Mouse (Mus musculus): ENCODE data around the gene Shh. TPM values are rescaled to one million over a fixed set of nuclear protein-coding genes. Genes with fewer than 3 reads are reported as not detected.

Gene Shh
- total and polyA plus RNA-seq, 3 experiments: not detected

- in situ Hi-C loops (cut with MboI; ENCODE audit: low pct_ligation_motif_present, low pct_unique_long_range_greater_than_20kb, low sequenced_read_pairs) (loop anchor here (25.0 kb wide), 2 partner anchors 574 to 824 kb away; no protein-coding TSS in a partner anchor), dilution Hi-C loops (cut with MboI; ENCODE audit: extremely low pct_ligation_motif_present, extremely low pct_unique_long_range_greater_than_20kb, low sequenced_read_pairs) (no loop called here)
- Histone ChIP-seq H3K27ac (ENCODE audit: insufficient read depth, low read depth) (no peak overlapping the region), H3K79me2 (replicated peaks; ENCODE audit: control insufficient read depth, extremely low read depth, insufficient read depth, poor library complexity, severe bottlenecking) (no peaks in the 10 kb centered on the region), H3K36me3 (replicated peaks in 1 of 2; ENCODE audit: control insufficient read depth in 1 of 2, insufficient read depth in 1 of 2, low read length in 1 of 2) (no peaks in the 10 kb centered on the region), H3K4me3 (replicated peaks in 1 of 3; ENCODE audit: low read depth in 2 of 3, low read length in 2 of 3, poor library complexity in 1 of 3) (no peak overlapping the region), H3K4me2 (ENCODE audit: insufficient read depth, low read depth, poor library complexity, severe bottlenecking) (no peak overlapping the region), H3K9me3 (replicated peaks; ENCODE audit: low read length) (peaks cover 8% of the 10 kb centered on the region), H3K4me1 (ENCODE audit: control insufficient read depth in 1 of 2, insufficient read depth in 2 of 2) (no peaks in the 10 kb centered on the region), H3K9ac (ENCODE audit: insufficient read depth, low read depth) (no peak overlapping the region), H3K27me3 (replicated peaks) (peaks cover 8% of the 10 kb centered on the region)
- DNase-seq (ENCODE audit: extremely low read depth): no peak
- TF ChIP-seq JUN (IDR thresholded peaks at IDR 0.05; ENCODE audit: insufficient read depth, low read depth, low read length) (no peak), JUND (conservative IDR thresholded peaks at IDR 0.05; ENCODE audit: low read depth, low read length) (no peak), TBP (conservative IDR thresholded peaks at IDR 0.05; ENCODE audit: low read depth, low read length) (no peak), MAFK (IDR thresholded peaks at IDR 0.05; ENCODE audit: insufficient replicate concordance, low read length) (no peak), RAD21 (IDR thresholded peaks at IDR 0.05; ENCODE audit: low read depth, low read length) (no peak), ZMIZ1 (IDR thresholded peaks at IDR 0.05; ENCODE audit: low read depth, low read length) (no peak)
These were observed 3.4 kb downstream of the Shh start for GRCm38 (mm10) chr5:28463656-28464055.

GRCm38 (mm10) chr5:28462741-28463590, 4.1 kb downstream of the Shh start:
- H3K27me3 ChIP-seq (replicated peaks): peaks cover 6% of the 10 kb centered on the region
- no peak overlapping the region for H3K27ac ChIP-seq (ENCODE audit: insufficient read depth, low read depth)
- dilution Hi-C loops (cut with MboI; ENCODE audit: extremely low pct_ligation_motif_present, extremely low pct_unique_long_range_greater_than_20kb, low sequenced_read_pairs) (no loop called here), in situ Hi-C loops (cut with MboI; ENCODE audit: low pct_ligation_motif_present, low pct_unique_long_range_greater_than_20kb, low sequenced_read_pairs) (loop anchor here (25.0 kb wide), 2 partner anchors 574 to 824 kb away; no protein-coding TSS in a partner anchor)
- peaks cover 13% of the 10 kb centered on the region for H3K9me3 ChIP-seq (replicated peaks; ENCODE audit: low read length)
- TF ChIP-seq GABPA (IDR thresholded peaks at IDR 0.05; ENCODE audit: insufficient replicate concordance, low read depth, low read length) (no peak), MYC (IDR thresholded peaks at IDR 0.05; ENCODE audit: low read depth, low read length) (no peak), ELF1 (IDR thresholded peaks at IDR 0.05; ENCODE audit: low read depth, low read length) (no peak), KAT2A (IDR thresholded peaks at IDR 0.05; ENCODE audit: insufficient replicate concordance, low read length) (no peak), ZMIZ1 (IDR thresholded peaks at IDR 0.05; ENCODE audit: low read depth, low read length) (no peak), MEF2A (IDR thresholded peaks at IDR 0.05; ENCODE audit: borderline replicate concordance, low read depth, low read length) (no peak), POLR2AphosphoS2 (IDR thresholded peaks at IDR 0.05; ENCODE audit: low read depth, low read length) (no peak), SIN3A (IDR thresholded peaks at IDR 0.05; ENCODE audit: low read length) (no peak), MAZ (IDR thresholded peaks at IDR 0.05; ENCODE audit: low read depth, low read length) (no peak), SMC3 (IDR thresholded peaks at IDR 0.05; ENCODE audit: low read depth, low read length) (no peak), PAX5 (IDR thresholded peaks at IDR 0.05; ENCODE audit: low read length) (no peak), RCOR1 (conservative IDR thresholded peaks at IDR 0.05; ENCODE audit: low read depth, low read length) (no peak), MAX (IDR thresholded peaks at IDR 0.05; ENCODE audit: low read length) (no peak), TCF12 (IDR thresholded peaks at IDR 0.05; ENCODE audit: low read depth, low read length) (no peak), CHD1 (IDR thresholded peaks at IDR 0.05; ENCODE audit: low read depth, low read length) (no peak)
- DNase-seq (ENCODE audit: extremely low read depth): no peak
- H3K79me2 ChIP-seq (replicated peaks; ENCODE audit: control insufficient read depth, extremely low read depth, insufficient read depth, poor library complexity, severe bottlenecking): no peaks in the 10 kb centered on the region
- H3K4me1 ChIP-seq (ENCODE audit: control insufficient read depth in 1 of 2, insufficient read depth in 2 of 2): no peaks in the 10 kb centered on the region
- no peak overlapping the region for H3K4me2 ChIP-seq (ENCODE audit: insufficient read depth, low read depth, poor library complexity, severe bottlenecking)
- H3K4me3 ChIP-seq (replicated peaks in 1 of 3; ENCODE audit: low read depth in 2 of 3, low read length in 2 of 3, poor library complexity in 1 of 3): no peak overlapping the region
- no peaks in the 10 kb centered on the region for H3K36me3 ChIP-seq (replicated peaks in 1 of 2; ENCODE audit: control insufficient read depth in 1 of 2, insufficient read depth in 1 of 2, low read length in 1 of 2)
- no peak overlapping the region for H3K9ac ChIP-seq (ENCODE audit: insufficient read depth, low read depth)

All from CH12.LX (cell line).